Comparison of ENCODE assay signal across 9 mouse cellular contexts in the genomic region with DNA sequence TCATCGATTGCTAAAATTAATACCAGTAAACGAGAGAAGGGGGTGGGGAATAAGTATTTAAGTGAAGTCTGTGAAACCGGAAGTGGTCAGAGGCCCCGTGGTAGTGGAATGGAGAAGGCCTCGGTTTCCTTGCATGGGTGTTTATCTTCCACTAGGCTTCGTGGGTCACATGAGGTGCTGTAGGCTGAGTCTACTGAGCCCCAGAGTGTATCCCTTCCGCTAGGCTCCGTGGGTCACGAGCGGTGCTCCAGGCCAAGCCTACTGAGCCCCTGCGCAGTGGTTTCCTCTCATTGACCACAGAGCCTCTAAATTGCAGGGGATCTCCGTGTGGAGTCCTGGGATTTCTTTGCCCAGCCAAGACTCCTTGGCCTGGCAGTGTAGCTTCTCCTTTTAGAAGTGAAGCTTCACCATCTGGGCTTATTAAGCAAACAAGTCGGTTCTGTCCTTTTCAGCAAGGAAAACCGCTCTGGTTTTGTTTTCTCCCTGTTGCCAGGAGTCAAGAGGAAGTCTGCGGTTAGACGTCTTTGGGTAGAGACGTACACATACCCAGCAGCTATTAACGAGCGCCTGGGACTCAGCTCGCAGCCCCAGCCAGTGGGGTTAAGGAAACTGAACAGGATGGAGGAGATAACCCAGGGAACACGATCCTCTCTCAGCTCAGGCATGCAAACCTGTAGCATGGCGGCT.
DNase-seq lines count a peak whose midpoint lies in the region; ATAC-seq lines count a peak whose summit lies in the region.
"Had no signal": no experiment of that assay in that cellular context is flagged by ENCODE, and none has a peak within 500 bp of the region (broad histone marks: within the 10 kb centered on the region; RNA-seq: fewer than 3 reads in every experiment).

No protein-coding gene starts in this region.

- no peak overlapping the region for H3K9ac ChIP-seq in forebrain, embryonic 11.5 days (ENCODE audit: low read length)
- H3K9ac ChIP-seq in limb, embryonic 15.5 days: no peak overlapping the region
- H3K9ac ChIP-seq: heart, embryonic 15.5 days had no signal

- WGBS in forebrain, embryonic 10.5 days: 78% methylated on average over 22 of the region's 22 CpGs
- WGBS in forebrain, embryonic 11.5 days: 72% methylated on average over 22 of the region's 22 CpGs
- WGBS in limb, embryonic 15.5 days: 42% methylated on average over 22 of the region's 22 CpGs

- H3K27ac ChIP-seq in forebrain, embryonic 10.5 days: peak overlapping the region; percentile 40; the same call in 1 of the 2 replicates
- no peak overlapping the region for H3K27ac ChIP-seq in forebrain, embryonic 11.5 days (ENCODE audit: low read depth, low read length)
- H3K27ac ChIP-seq in limb, embryonic 15.5 days: peak overlapping the region; percentile 54
- H3K27ac ChIP-seq: heart, embryonic 15.5 days had no signal

- H3K4me2 ChIP-seq in forebrain, embryonic 11.5 days (ENCODE audit: low read depth, low read length, severe bottlenecking): no peak overlapping the region
- H3K4me2 ChIP-seq in limb, embryonic 15.5 days: no peak overlapping the region
- H3K4me2 ChIP-seq: heart, embryonic 15.5 days had no signal

- H3K36me3 ChIP-seq in forebrain, embryonic 10.5 days (replicated peaks): no peaks in the 10 kb centered on the region
- no peaks in the 10 kb centered on the region for H3K36me3 ChIP-seq in forebrain, embryonic 11.5 days (ENCODE audit: control insufficient read depth, insufficient read depth, low read length)
- H3K36me3 ChIP-seq in limb, embryonic 15.5 days: no peaks in the 10 kb centered on the region
- H3K36me3 ChIP-seq: heart, embryonic 15.5 days had no signal

- no peak overlapping the region for H3K4me3 ChIP-seq in forebrain, embryonic 10.5 days
- no peak overlapping the region for H3K4me3 ChIP-seq in forebrain, embryonic 11.5 days (ENCODE audit: low read depth, low read length)
- H3K4me3 ChIP-seq in limb, embryonic 15.5 days: no peak overlapping the region
- H3K4me3 ChIP-seq: heart, embryonic 15.5 days had no signal

- ATAC-seq in forebrain, embryonic 11.5 days (replicated peaks; ENCODE audit: low FRiP score): no peak
- peak; percentile 47; the same call in 1 of the 2 replicates for ATAC-seq in limb, embryonic 15.5 days (ENCODE audit: insufficient number of reproducible peaks, low FRiP score, low TSS enrichment, low read depth)
- peak; percentile 77 for ATAC-seq in neutrophil, adult 5-6 weeks (ENCODE audit: extremely low read depth, insufficient number of reproducible peaks, low FRiP score, poor library complexity, severe bottlenecking)

- peaks cover 35% of the 10 kb centered on the region for H3K4me1 ChIP-seq in forebrain, embryonic 10.5 days
- H3K4me1 ChIP-seq in forebrain, embryonic 11.5 days (replicated peaks; ENCODE audit: control insufficient read depth, insufficient read depth, low read length): peaks cover 4% of the 10 kb centered on the region; the same call in 1 of the 2 replicates
- H3K4me1 ChIP-seq in limb, embryonic 15.5 days: peaks cover 43% of the 10 kb centered on the region

- no peaks in the 10 kb centered on the region for H3K9me3 ChIP-seq in forebrain, embryonic 10.5 days
- no peaks in the 10 kb centered on the region for H3K9me3 ChIP-seq in forebrain, embryonic 11.5 days (ENCODE audit: control insufficient read depth, low read length)
- no peaks in the 10 kb centered on the region for H3K9me3 ChIP-seq in limb, embryonic 15.5 days
- H3K9me3 ChIP-seq: heart, embryonic 15.5 days had no signal

- no peak for DNase-seq in forebrain, embryonic 10.5 days (ENCODE audit: extremely low spot score, low spot score)
- DNase-seq in forebrain, embryonic 11.5 days (ENCODE audit: low spot score): no peak
- DNase-seq in MEL-GATA-1-ER (ENCODE audit: extremely low read depth, low read depth): peak; percentile 58
- no peak for DNase-seq in frontal cortex, postnatal 25 days (ENCODE audit: low spot score in 2 of 2)
- DNase-seq in urinary bladder, adult 2 months (ENCODE audit: low spot score): no peak
- DNase-seq in frontal cortex, postnatal 10 days (ENCODE audit: low spot score in 2 of 2): no peak

- peaks cover 41% of the 10 kb centered on the region for H3K27me3 ChIP-seq in forebrain, embryonic 10.5 days (ENCODE audit: poor library complexity, severe bottlenecking)
- peaks cover 6% of the 10 kb centered on the region; the same call in 1 of the 2 replicates for H3K27me3 ChIP-seq in forebrain, embryonic 11.5 days (ENCODE audit: control insufficient read depth, insufficient read depth, low read length)
- H3K27me3 ChIP-seq in limb, embryonic 15.5 days: peaks cover 22% of the 10 kb centered on the region; the same call in 1 of the 2 replicates
